Mouse (Mus musculus): ENCODE data around the gene Apoh. TPM values are rescaled to one million over a fixed set of nuclear protein-coding genes. Genes with fewer than 3 reads are reported as not detected.

Apoh gene
- total and polyA plus RNA-seq, 3 experiments, result not detected

GRCm38 (mm10) chr11:108424889-108425591, 81.9 kb downstream of the Apoh start, which contains the start of gene Cep112 (continued):
- no peak for TF ChIP-seq USF2 (IDR thresholded peaks at IDR 0.05; ENCODE audit: borderline replicate concordance in 1 of 2, insufficient read depth in 1 of 2, low read depth in 1 of 2, low read length in 2 of 2)
- no peak for TF ChIP-seq MYC (IDR thresholded peaks at IDR 0.05; ENCODE audit: low read depth, low read length)
- TF ChIP-seq POLR2AphosphoS2 (IDR thresholded peaks at IDR 0.05; ENCODE audit: low read length), result no peak

DNA sequence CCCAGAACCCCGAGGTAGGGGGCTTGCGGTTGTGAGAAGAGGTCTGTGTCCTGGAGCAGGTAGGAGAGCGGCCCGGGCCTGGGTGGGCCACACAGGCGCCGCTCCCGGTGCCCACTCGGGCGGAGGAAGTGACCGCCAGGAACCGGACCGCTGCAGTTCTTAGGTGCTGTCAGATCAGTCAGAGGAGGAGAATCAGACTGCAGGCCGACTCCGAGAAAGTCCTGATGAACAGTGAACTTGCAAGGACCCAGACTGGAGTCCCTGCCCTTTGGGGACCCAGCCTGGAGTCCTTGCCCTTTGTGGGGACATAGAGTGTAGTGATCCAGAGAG, 82.4 kb downstream of the Apoh start:
- peaks cover 0 to 3% of the 10 kb centered on the region in 2 experiments; a peak in 1 of 4 replicates for H3K36me3 ChIP-seq (ENCODE audit: control insufficient read depth in 1 of 2, insufficient read depth in 2 of 2, low read length in 2 of 2)
- H3K4me3 ChIP-seq (ENCODE audit: control insufficient read depth in 1 of 2, insufficient read depth in 1 of 2, low read depth in 2 of 2, low read length in 2 of 2), result peak overlapping the region in 1 of 2 experiments; percentile 52; a peak in 2 of 4 replicates
- H3K79me2 ChIP-seq (ENCODE audit: control insufficient read depth, insufficient read depth, low read length, poor library complexity), result no peaks in the 10 kb centered on the region
- peak; percentile 30 for DNase-seq (ENCODE audit: low read depth, low spot score)
- H3K27ac ChIP-seq (ENCODE audit: control insufficient read depth, low read depth, low read length), result no peak overlapping the region
- H3K9me3 ChIP-seq (replicated peaks; ENCODE audit: insufficient read depth, low read length), result no peaks in the 10 kb centered on the region
- peak overlapping the region; percentile 63 for H3K9ac ChIP-seq (ENCODE audit: control insufficient read depth, low read depth, low read length, poor library complexity, severe bottlenecking)
- peaks cover 0 to 2% of the 10 kb centered on the region in 2 experiments; a peak in 3 of 4 replicates for H3K27me3 ChIP-seq (ENCODE audit: control insufficient read depth in 1 of 2, insufficient read depth in 2 of 2, low read length in 2 of 2)
- TF ChIP-seq ETS1 (IDR thresholded peaks at IDR 0.05; ENCODE audit: low read depth, low read length) (no peak), MXI1 (IDR thresholded peaks at IDR 0.05; ENCODE audit: low read depth, low read length) (no peak), TBP (IDR thresholded peaks at IDR 0.05; ENCODE audit: low read depth, low read length) (no peak)
- H3K4me1 ChIP-seq (ENCODE audit: control insufficient read depth in 1 of 2, insufficient read depth in 2 of 2, low read length in 2 of 2), result peaks cover 0 to 16% of the 10 kb centered on the region in 2 experiments; a peak in 2 of 4 replicates

DNA sequence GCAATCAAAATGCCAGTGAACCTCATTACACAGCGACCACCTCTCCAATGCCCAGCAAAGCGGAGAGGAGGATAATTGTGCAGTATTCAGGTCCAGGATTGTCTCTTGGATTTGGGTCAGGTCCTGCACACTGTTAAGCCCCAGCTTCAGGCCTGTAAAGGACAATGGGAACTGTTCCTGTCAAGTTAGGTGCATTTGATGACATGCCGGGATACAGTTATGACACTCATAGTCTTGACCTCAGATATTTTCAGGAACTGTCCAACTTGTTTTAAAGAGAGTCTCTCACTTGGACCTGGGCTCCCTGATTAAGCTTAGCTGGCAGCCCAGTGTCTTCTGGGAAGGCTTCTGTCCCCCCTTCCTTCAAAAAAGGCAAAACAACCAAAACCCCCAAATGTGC, 82.9 kb downstream of the Apoh start:
- Histone ChIP-seq H3K27me3 (ENCODE audit: control insufficient read depth in 1 of 2, insufficient read depth in 2 of 2, low read length in 2 of 2) (peaks cover 0 to 4% of the 10 kb centered on the region in 2 experiments; a peak in 3 of 4 replicates), H3K9ac (ENCODE audit: control insufficient read depth, low read depth, low read length, poor library complexity, severe bottlenecking) (no peak overlapping the region), H3K36me3 (ENCODE audit: control insufficient read depth in 1 of 2, insufficient read depth in 2 of 2, low read length in 2 of 2) (peaks cover 0 to 3% of the 10 kb centered on the region in 2 experiments; a peak in 1 of 4 replicates), H3K27ac (ENCODE audit: control insufficient read depth, low read depth, low read length) (no peak overlapping the region), H3K9me3 (replicated peaks; ENCODE audit: insufficient read depth, low read length) (no peaks in the 10 kb centered on the region), H3K4me3 (ENCODE audit: control insufficient read depth in 1 of 2, insufficient read depth in 1 of 2, low read depth in 2 of 2, low read length in 2 of 2) (no peak overlapping the region), H3K4me1 (ENCODE audit: control insufficient read depth in 1 of 2, insufficient read depth in 2 of 2, low read length in 2 of 2) (peaks cover 0 to 16% of the 10 kb centered on the region in 2 experiments; a peak in 2 of 4 replicates), H3K79me2 (ENCODE audit: control insufficient read depth, insufficient read depth, low read length, poor library complexity) (no peaks in the 10 kb centered on the region)
- no peak for DNase-seq (ENCODE audit: low read depth, low spot score)
- TF ChIP-seq BHLHE40 (IDR thresholded peaks at IDR 0.05; ENCODE audit: borderline replicate concordance, low read depth, low read length) (no peak), GATA1 (IDR thresholded peaks at IDR 0.05; ENCODE audit: low read depth, low read length) (no peak), POLR2AphosphoS5 (IDR thresholded peaks at IDR 0.05; ENCODE audit: borderline replicate concordance, low read depth, low read length) (no peak), USF1 (IDR thresholded peaks at IDR 0.05; ENCODE audit: low read depth, low read length) (no peak), EP300 (IDR thresholded peaks at IDR 0.05; ENCODE audit: low read depth in 1 of 2, low read length in 2 of 2) (no peak), TAL1 (IDR thresholded peaks at IDR 0.05; ENCODE audit: low read length) (no peak), ZMIZ1 (IDR thresholded peaks at IDR 0.05; ENCODE audit: low read depth, low read length) (no peak), MEF2A (IDR thresholded peaks at IDR 0.05; ENCODE audit: extremely low read depth, insufficient replicate concordance, low read depth, low read length, poor library complexity, severe bottlenecking) (no peak), TBP (IDR thresholded peaks at IDR 0.05; ENCODE audit: low read depth, low read length) (no peak), RAD21 (IDR thresholded peaks at IDR 0.05; ENCODE audit: low read depth, low read length) (no peak), POLR2A (IDR thresholded peaks at IDR 0.05; ENCODE audit: control insufficient read depth in 1 of 2, insufficient read depth in 1 of 2, low read depth in 1 of 2, low read length in 2 of 2, poor library complexity in 1 of 2) (no peak), TCF12 (IDR thresholded peaks at IDR 0.05; ENCODE audit: low read depth, low read length) (no peak), KAT2A (conservative IDR thresholded peaks at IDR 0.05; ENCODE audit: low read depth, low read length) (no peak), CTCF (IDR thresholded peaks at IDR 0.05 in 2 of 3, conservative IDR thresholded peaks at IDR 0.05 in 1 of 3; ENCODE audit: control insufficient read depth in 1 of 3, insufficient read depth in 1 of 3, low read depth in 2 of 3, low read length in 3 of 3, poor library complexity in 1 of 3, severe bottlenecking in 1 of 3) (no peak), MAZ (IDR thresholded peaks at IDR 0.05; ENCODE audit: low read depth, low read length) (no peak), NELFE (IDR thresholded peaks at IDR 0.05; ENCODE audit: low read depth, low read length) (no peak)

Measured in MEL (cell line).